Mouse (Mus musculus): ENCODE data around the gene Naa25. TPM values are rescaled to one million over a fixed set of nuclear protein-coding genes. Genes with fewer than 3 reads are reported as not detected.
A peak's percentile ranks its signal among the peaks of the same experiment; 100 is the strongest.

The Naa25 gene
- polyA plus RNA-seq, 1 experiment from 2014 or later: 49.7 TPM

- WGBS: 93% methylated on average over 5 of the region's 5 CpGs
- no peak for ATAC-seq (ENCODE audit: low FRiP score, low TSS enrichment)
- Histone ChIP-seq H3K27me3 (ENCODE audit: control insufficient read depth, insufficient read depth, low read length) (no peaks in the 10 kb centered on the region), H3K27ac (ENCODE audit: low read depth, low read length) (no peak overlapping the region), H3K4me3 (ENCODE audit: low read length) (no peak overlapping the region), H3K36me3 (ENCODE audit: control insufficient read depth, insufficient read depth, low read length) (peaks cover 82% of the 10 kb centered on the region), H3K9ac (ENCODE audit: low read depth, low read length) (no peak overlapping the region), H3K9me3 (ENCODE audit: control insufficient read depth, low read length) (no peaks in the 10 kb centered on the region), H3K4me2 (replicated peaks; ENCODE audit: low read depth, low read length) (no peak overlapping the region), H3K4me1 (ENCODE audit: control insufficient read depth, insufficient read depth, low read length) (no peaks in the 10 kb centered on the region)
Observed at GRCm38 (mm10) chr5:121444870-121445269, 47.1 kb downstream of the Naa25 start.

GRCm38 (mm10) chr5:121448450-121448849 is 50.7 kb downstream of the Naa25 start:
- H3K36me3 ChIP-seq (ENCODE audit: control insufficient read depth, insufficient read depth, low read length): peaks cover 62% of the 10 kb centered on the region

GRCm38 (mm10) chr5:121449976-121450375 is 52.2 kb downstream of the Naa25 start:
- Histone ChIP-seq H3K9me3 (ENCODE audit: control insufficient read depth, low read length) (no peaks in the 10 kb centered on the region), H3K27ac (ENCODE audit: low read depth, low read length) (no peak overlapping the region), H3K4me2 (replicated peaks; ENCODE audit: low read depth, low read length) (no peak overlapping the region), H3K27me3 (ENCODE audit: control insufficient read depth, insufficient read depth, low read length) (no peaks in the 10 kb centered on the region), H3K4me3 (ENCODE audit: low read length) (no peak overlapping the region), H3K36me3 (ENCODE audit: control insufficient read depth, insufficient read depth, low read length) (peaks cover 48% of the 10 kb centered on the region), H3K4me1 (ENCODE audit: control insufficient read depth, insufficient read depth, low read length) (peaks cover 24% of the 10 kb centered on the region), H3K9ac (ENCODE audit: low read depth, low read length) (no peak overlapping the region)
- 72% methylated on average over 6 of the region's 6 CpGs for WGBS
- ATAC-seq (ENCODE audit: low FRiP score, low TSS enrichment): no peak

More at GRCm38 (mm10) chr5:121448450-121448849, 50.7 kb downstream of the Naa25 start:
- no peaks in the 10 kb centered on the region for H3K9me3 ChIP-seq (ENCODE audit: control insufficient read depth, low read length)
- ATAC-seq (ENCODE audit: low FRiP score, low TSS enrichment): no peak
- H3K9ac ChIP-seq (ENCODE audit: low read depth, low read length): no peak overlapping the region
- no peak overlapping the region for H3K27ac ChIP-seq (ENCODE audit: low read depth, low read length)
- no peak overlapping the region for H3K4me3 ChIP-seq (ENCODE audit: low read length)
- WGBS: 97% methylated on average over 3 of the region's 3 CpGs
- H3K4me1 ChIP-seq (ENCODE audit: control insufficient read depth, insufficient read depth, low read length): peaks cover 16% of the 10 kb centered on the region
- no peaks in the 10 kb centered on the region for H3K27me3 ChIP-seq (ENCODE audit: control insufficient read depth, insufficient read depth, low read length)
- H3K4me2 ChIP-seq (replicated peaks; ENCODE audit: low read depth, low read length): no peak overlapping the region

- Histone ChIP-seq H3K36me3 (ENCODE audit: control insufficient read depth, insufficient read depth, low read length) (peaks cover 43% of the 10 kb centered on the region), H3K9me3 (ENCODE audit: control insufficient read depth, low read length) (no peaks in the 10 kb centered on the region), H3K27ac (ENCODE audit: low read depth, low read length) (no peak overlapping the region), H3K9ac (ENCODE audit: low read depth, low read length) (no peak overlapping the region), H3K4me1 (ENCODE audit: control insufficient read depth, insufficient read depth, low read length) (peaks cover 24% of the 10 kb centered on the region), H3K4me2 (replicated peaks; ENCODE audit: low read depth, low read length) (no peak overlapping the region), H3K27me3 (ENCODE audit: control insufficient read depth, insufficient read depth, low read length) (no peaks in the 10 kb centered on the region), H3K4me3 (ENCODE audit: low read length) (no peak overlapping the region)
- no peak for ATAC-seq (ENCODE audit: low FRiP score, low TSS enrichment)
- 77% methylated on average over 9 of the region's 9 CpGs for WGBS
Observed at GRCm38 (mm10) chr5:121450476-121450875, 52.7 kb downstream of the Naa25 start.

- peak overlapping the region; percentile 95 for H3K9ac ChIP-seq (ENCODE audit: low read depth, low read length)
- H3K4me3 ChIP-seq (ENCODE audit: low read length): peak overlapping the region; percentile 89
- peaks cover 35% of the 10 kb centered on the region for H3K36me3 ChIP-seq (ENCODE audit: control insufficient read depth, insufficient read depth, low read length)
- WGBS: 28% methylated on average over 8 of the region's 8 CpGs
- no peaks in the 10 kb centered on the region for H3K27me3 ChIP-seq (ENCODE audit: control insufficient read depth, insufficient read depth, low read length)
- ATAC-seq (ENCODE audit: low FRiP score, low TSS enrichment): no peak
- H3K27ac ChIP-seq (ENCODE audit: low read depth, low read length): peak overlapping the region; percentile 88; the same call in 1 of the 2 replicates
- no peaks in the 10 kb centered on the region for H3K9me3 ChIP-seq (ENCODE audit: control insufficient read depth, low read length)
- H3K4me2 ChIP-seq (replicated peaks; ENCODE audit: low read depth, low read length): peak overlapping the region; percentile 85
- H3K4me1 ChIP-seq (ENCODE audit: control insufficient read depth, insufficient read depth, low read length): peaks cover 24% of the 10 kb centered on the region
Observed at GRCm38 (mm10) chr5:121451203-121451602, 53.5 kb downstream of the Naa25 start.

- Histone ChIP-seq H3K4me2 (replicated peaks; ENCODE audit: low read depth, low read length) (peak within 1 kb of the TSS; percentile 85), H3K9me3 (ENCODE audit: control insufficient read depth, low read length) (no peaks in the 10 kb centered on the region), H3K9ac (ENCODE audit: low read depth, low read length) (peak within 1 kb of the TSS; percentile 95), H3K27ac (ENCODE audit: low read depth, low read length) (peak within 1 kb of the TSS; percentile 91), H3K36me3 (ENCODE audit: control insufficient read depth, insufficient read depth, low read length) (peaks cover 31% of the 10 kb centered on the region), H3K4me3 (ENCODE audit: low read length) (peak within 1 kb of the TSS; percentile 89), H3K4me1 (ENCODE audit: control insufficient read depth, insufficient read depth, low read length) (peaks cover 24% of the 10 kb centered on the region), H3K27me3 (ENCODE audit: control insufficient read depth, insufficient read depth, low read length) (no peaks in the 10 kb centered on the region)
- WGBS: under 1% methylated on average over 17 of the region's 17 CpGs
- 0 out of 2 replicates have a peak, but pooled peaks have one; percentile 26 for ATAC-seq (ENCODE audit: low FRiP score, low TSS enrichment)
Observed at GRCm38 (mm10) chr5:121451644-121452025, 53.9 kb downstream of the Naa25 start, which contains the start of gene Tmem116. Tmem116 (plus strand) TSS chr5:121451893.

- peak within 1 kb of the TSS; percentile 95 for H3K9ac ChIP-seq (ENCODE audit: low read depth, low read length)
- peaks cover 24% of the 10 kb centered on the region for H3K4me1 ChIP-seq (ENCODE audit: control insufficient read depth, insufficient read depth, low read length)
- no peaks in the 10 kb centered on the region for H3K9me3 ChIP-seq (ENCODE audit: control insufficient read depth, low read length)
- H3K4me3 ChIP-seq (ENCODE audit: low read length): peak within 1 kb of the TSS; percentile 89
- peaks cover 25% of the 10 kb centered on the region for H3K36me3 ChIP-seq (ENCODE audit: control insufficient read depth, insufficient read depth, low read length)
- under 1% methylated on average over 66 of the region's 97 CpGs for WGBS
- H3K4me2 ChIP-seq (replicated peaks; ENCODE audit: low read depth, low read length): peak within 1 kb of the TSS; percentile 85
- H3K27me3 ChIP-seq (ENCODE audit: control insufficient read depth, insufficient read depth, low read length): no peaks in the 10 kb centered on the region
- H3K27ac ChIP-seq (ENCODE audit: low read depth, low read length): peak within 1 kb of the TSS; percentile 91
- ATAC-seq (ENCODE audit: low FRiP score, low TSS enrichment): peak; percentile 93
Observed at GRCm38 (mm10) chr5:121452026-121452869, 54.5 kb downstream of the Naa25 start, which contains the start of gene Erp29. Erp29 (minus strand) TSS chr5:121452506.

GRCm38 (mm10) chr5:121452906-121453305 is 55.2 kb downstream of the Naa25 start:
- peaks cover 24% of the 10 kb centered on the region for H3K4me1 ChIP-seq (ENCODE audit: control insufficient read depth, insufficient read depth, low read length)
- no peaks in the 10 kb centered on the region for H3K27me3 ChIP-seq (ENCODE audit: control insufficient read depth, insufficient read depth, low read length)
- WGBS: 7% methylated on average over 9 of the region's 9 CpGs
- peak overlapping the region; percentile 89 for H3K4me3 ChIP-seq (ENCODE audit: low read length)
- H3K36me3 ChIP-seq (ENCODE audit: control insufficient read depth, insufficient read depth, low read length): peaks cover 18% of the 10 kb centered on the region
- H3K9ac ChIP-seq (ENCODE audit: low read depth, low read length): peak overlapping the region; percentile 95
- peak; percentile 16 for ATAC-seq (ENCODE audit: low FRiP score, low TSS enrichment)
- peak overlapping the region; percentile 91 for H3K27ac ChIP-seq (ENCODE audit: low read depth, low read length)
- H3K4me2 ChIP-seq (replicated peaks; ENCODE audit: low read depth, low read length): peak overlapping the region; percentile 62
- H3K9me3 ChIP-seq (ENCODE audit: control insufficient read depth, low read length): no peaks in the 10 kb centered on the region

All from kidney, embryonic 14.5 days (tissue).